Mouse (Mus musculus): ENCODE results near the gene Stx8. TPM values are rescaled to one million over a fixed set of nuclear protein-coding genes. Genes with fewer than 3 reads are reported as not detected.

Gene Stx8
- polyA plus RNA-seq, 1 experiment = 8.7 TPM

- DNase-seq = no peak
- TF ChIP-seq CTCF (IDR thresholded peaks at IDR 0.05; ENCODE audit: insufficient read depth, low read length) (no peak), POLR2A (IDR thresholded peaks at IDR 0.05; ENCODE audit: borderline replicate concordance, extremely low read depth, low read depth, low read length) (no peak)
- 77% methylated on average over 10 of the region's 10 CpGs for WGBS
- Histone ChIP-seq H3K4me1 (ENCODE audit: control insufficient read depth, insufficient read depth, low read length) (peaks cover 9% of the 10 kb centered on the region), H3K4me3 (replicated peaks; ENCODE audit: extremely low read depth, low read depth, low read length) (no peak overlapping the region)
These were observed 236.6 kb downstream of the Stx8 start for GRCm38 (mm10) chr11:68202561-68202960.

- DNase-seq = no peak
- peaks cover 9% of the 10 kb centered on the region for H3K4me1 ChIP-seq (ENCODE audit: control insufficient read depth, insufficient read depth, low read length)
- 83% methylated on average over 10 of the region's 10 CpGs for WGBS
- H3K4me3 ChIP-seq (replicated peaks; ENCODE audit: extremely low read depth, low read depth, low read length) = no peak overlapping the region
- TF ChIP-seq CTCF (IDR thresholded peaks at IDR 0.05; ENCODE audit: insufficient read depth, low read length) (no peak), POLR2A (IDR thresholded peaks at IDR 0.05; ENCODE audit: borderline replicate concordance, extremely low read depth, low read depth, low read length) (no peak)
These were observed 237.8 kb downstream of the Stx8 start for GRCm38 (mm10) chr11:68203658-68204315.

DNA sequence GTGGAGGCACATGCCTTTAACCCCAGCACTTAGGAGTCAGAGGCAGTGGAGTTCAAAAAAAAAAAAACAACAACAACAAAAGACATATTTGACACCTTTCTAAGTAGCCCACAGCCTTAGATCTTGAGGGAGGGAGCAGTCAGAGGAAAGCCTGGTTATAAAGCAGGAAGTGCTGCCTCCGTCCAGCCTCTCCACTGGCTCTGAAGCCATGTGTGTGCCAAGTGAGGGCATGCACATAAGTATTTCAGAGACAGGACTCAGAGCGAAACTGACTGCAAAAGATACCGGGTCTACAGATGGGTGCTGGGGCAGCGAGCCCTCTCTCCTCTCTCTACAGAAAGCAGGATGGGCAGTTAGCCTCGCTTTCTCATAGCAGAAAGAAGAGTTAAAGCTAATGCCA is 238.4 kb downstream of the Stx8 start:
- TF ChIP-seq CTCF (IDR thresholded peaks at IDR 0.05; ENCODE audit: insufficient read depth, low read length) = no peak
- no peak for TF ChIP-seq POLR2A (IDR thresholded peaks at IDR 0.05; ENCODE audit: borderline replicate concordance, extremely low read depth, low read depth, low read length)
- Histone ChIP-seq H3K4me1 (ENCODE audit: control insufficient read depth, insufficient read depth, low read length) (peaks cover 9% of the 10 kb centered on the region), H3K4me3 (replicated peaks; ENCODE audit: extremely low read depth, low read depth, low read length) (no peak overlapping the region)
- no peak for DNase-seq
- WGBS = 67% methylated on average over 5 of the region's 5 CpGs

DNA sequence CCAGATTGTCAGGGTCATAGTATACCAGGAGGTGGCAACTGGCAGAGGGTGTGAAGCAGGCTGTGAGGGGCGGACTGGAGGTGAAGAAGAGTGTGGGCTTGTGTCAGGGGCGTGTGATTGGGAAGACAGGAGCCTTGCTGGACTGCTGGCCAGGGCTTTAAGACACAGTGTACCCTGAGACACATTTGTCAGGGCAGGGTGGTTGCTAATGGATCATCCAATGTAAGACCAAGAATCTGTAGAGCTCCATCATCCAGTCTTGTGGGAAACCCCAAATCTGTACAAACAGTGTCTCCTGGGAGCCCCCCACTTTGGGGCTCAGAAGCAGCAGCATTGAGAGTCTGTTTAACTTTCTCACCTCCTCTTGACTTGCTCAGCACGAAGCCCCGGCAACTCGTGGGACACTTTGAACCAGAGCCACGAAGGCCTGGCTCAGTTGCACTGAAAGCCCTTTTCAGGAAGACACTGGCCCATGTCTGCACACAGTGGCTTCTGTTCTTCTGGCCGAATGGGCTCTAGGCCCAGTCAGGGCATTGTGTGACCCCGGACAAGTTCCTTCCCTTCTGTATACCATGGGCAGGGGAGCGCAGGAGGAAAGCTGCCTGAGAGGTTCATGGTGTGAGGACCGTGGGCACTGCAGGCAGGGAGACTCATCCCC is 239.7 kb downstream of the Stx8 start:
- H3K4me1 ChIP-seq (ENCODE audit: control insufficient read depth, insufficient read depth, low read length) = peaks cover 2% of the 10 kb centered on the region; the same call in 1 of the 2 replicates
- no peak for DNase-seq
- no peak for TF ChIP-seq CTCF (IDR thresholded peaks at IDR 0.05; ENCODE audit: insufficient read depth, low read length)
- TF ChIP-seq POLR2A (IDR thresholded peaks at IDR 0.05; ENCODE audit: borderline replicate concordance, extremely low read depth, low read depth, low read length) = no peak
- no peak overlapping the region for H3K4me3 ChIP-seq (replicated peaks; ENCODE audit: extremely low read depth, low read depth, low read length)
- 62% methylated on average over 10 of the region's 10 CpGs for WGBS

GRCm38 (mm10) chr11:68208023-68208422 is 242.0 kb downstream of the Stx8 start:
- TF ChIP-seq CTCF (IDR thresholded peaks at IDR 0.05; ENCODE audit: insufficient read depth, low read length) = no peak
- TF ChIP-seq POLR2A (IDR thresholded peaks at IDR 0.05; ENCODE audit: borderline replicate concordance, extremely low read depth, low read depth, low read length) = no peak
- Histone ChIP-seq H3K4me1 (ENCODE audit: control insufficient read depth, insufficient read depth, low read length) (peaks cover 5% of the 10 kb centered on the region), H3K4me3 (replicated peaks; ENCODE audit: extremely low read depth, low read depth, low read length) (no peak overlapping the region)
- 66% methylated on average over 2 of the region's 2 CpGs for WGBS
- no peak for DNase-seq

DNA sequence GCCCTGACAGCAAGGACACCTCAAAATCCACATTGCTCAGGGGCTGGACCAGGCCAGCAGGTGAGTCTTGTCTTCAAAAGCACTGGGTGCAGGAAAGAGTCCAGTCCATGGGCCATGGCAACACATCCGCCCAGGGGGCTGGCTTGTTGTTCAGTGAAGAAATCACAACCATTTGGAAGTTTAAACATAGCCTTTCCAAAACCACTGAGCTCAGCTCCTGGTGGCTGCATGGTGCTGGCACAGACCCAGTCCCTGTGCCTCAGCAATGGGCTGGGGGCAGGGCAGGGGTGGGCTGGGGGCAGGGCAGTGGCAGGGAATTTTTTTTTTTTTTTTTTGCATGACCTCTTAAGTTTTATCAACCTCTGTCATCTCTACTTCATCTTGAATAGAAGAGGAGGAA is 242.6 kb downstream of the Stx8 start:
- Histone ChIP-seq H3K4me3 (replicated peaks; ENCODE audit: extremely low read depth, low read depth, low read length) (no peak overlapping the region), H3K4me1 (ENCODE audit: control insufficient read depth, insufficient read depth, low read length) (peaks cover 5% of the 10 kb centered on the region)
- no peak for DNase-seq
- 71% methylated on average over 1 of the region's 1 CpGs for WGBS
- TF ChIP-seq CTCF (IDR thresholded peaks at IDR 0.05; ENCODE audit: insufficient read depth, low read length) (no peak), POLR2A (IDR thresholded peaks at IDR 0.05; ENCODE audit: borderline replicate concordance, extremely low read depth, low read depth, low read length) (no peak)

DNA sequence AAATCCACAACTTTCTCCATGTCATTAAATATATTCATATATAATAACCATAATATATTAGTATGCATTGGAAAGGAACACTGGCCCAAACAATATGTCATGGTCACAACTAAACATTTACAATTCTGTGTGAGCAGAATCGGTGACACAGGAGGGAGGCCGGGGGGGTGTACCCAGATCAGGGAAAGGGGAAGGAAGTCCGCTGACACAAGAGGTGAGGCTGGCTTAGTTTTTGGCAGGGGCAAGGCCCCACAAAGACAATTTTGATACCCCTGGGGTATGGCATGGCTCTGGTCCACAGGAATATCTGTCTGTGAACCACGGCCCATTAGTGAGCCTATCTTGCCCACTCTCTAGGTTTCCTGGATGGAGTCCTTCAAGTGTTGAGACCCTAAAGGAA is 243.5 kb downstream of the Stx8 start:
- no peak for DNase-seq
- TF ChIP-seq CTCF (IDR thresholded peaks at IDR 0.05; ENCODE audit: insufficient read depth, low read length) (no peak), POLR2A (IDR thresholded peaks at IDR 0.05; ENCODE audit: borderline replicate concordance, extremely low read depth, low read depth, low read length) (no peak)
- Histone ChIP-seq H3K4me3 (replicated peaks; ENCODE audit: extremely low read depth, low read depth, low read length) (no peak overlapping the region), H3K4me1 (ENCODE audit: control insufficient read depth, insufficient read depth, low read length) (peaks cover 5% of the 10 kb centered on the region)
- 65% methylated on average over 4 of the region's 4 CpGs for WGBS

GRCm38 (mm10) chr11:68210714-68211113 is 244.7 kb downstream of the Stx8 start:
- TF ChIP-seq CTCF (IDR thresholded peaks at IDR 0.05; ENCODE audit: insufficient read depth, low read length) = no peak
- no peak for TF ChIP-seq POLR2A (IDR thresholded peaks at IDR 0.05; ENCODE audit: borderline replicate concordance, extremely low read depth, low read depth, low read length)
- Histone ChIP-seq H3K4me3 (replicated peaks; ENCODE audit: extremely low read depth, low read depth, low read length) (no peak overlapping the region), H3K4me1 (ENCODE audit: control insufficient read depth, insufficient read depth, low read length) (peaks cover 7% of the 10 kb centered on the region)
- 97% methylated on average over 5 of the region's 5 CpGs for WGBS
- DNase-seq = no peak

DNA sequence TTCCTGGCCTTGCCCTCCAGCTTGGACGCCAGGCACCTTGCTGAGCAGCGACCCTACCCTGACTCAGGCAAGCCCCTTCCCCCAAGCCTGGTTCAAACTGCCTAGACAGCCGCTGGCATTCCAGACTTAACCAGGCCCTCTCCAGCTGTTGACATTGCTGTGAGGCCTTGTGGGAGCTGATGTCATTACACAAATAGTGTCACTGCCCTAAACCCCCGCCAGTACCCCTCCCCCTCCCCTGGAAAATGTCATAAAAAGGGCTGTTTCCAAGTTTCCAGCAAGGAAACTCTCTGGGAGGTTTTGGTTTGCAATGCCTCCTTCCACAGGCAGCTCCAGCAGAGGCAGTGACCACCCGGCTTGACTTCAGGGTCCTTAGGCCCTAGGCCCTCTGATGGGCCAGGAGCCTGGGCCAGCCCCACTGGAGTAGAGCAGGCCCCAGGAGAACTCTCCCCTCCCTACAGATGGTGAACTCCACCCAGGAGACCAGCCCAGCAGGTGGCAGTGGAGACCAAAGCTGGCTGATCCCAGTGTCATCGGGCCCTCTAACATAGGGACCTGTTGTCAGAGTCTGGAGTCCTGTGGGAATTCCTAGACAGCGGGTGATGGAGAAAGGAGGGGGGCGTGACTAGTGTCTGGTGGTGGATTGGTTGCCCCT is 246.1 kb downstream of the Stx8 start:
- 41% methylated on average over 8 of the region's 8 CpGs for WGBS
- Histone ChIP-seq H3K4me1 (ENCODE audit: control insufficient read depth, insufficient read depth, low read length) (peaks cover 5% of the 10 kb centered on the region), H3K4me3 (replicated peaks; ENCODE audit: extremely low read depth, low read depth, low read length) (no peak overlapping the region)
- TF ChIP-seq CTCF (IDR thresholded peaks at IDR 0.05; ENCODE audit: insufficient read depth, low read length) (peak; percentile 59), POLR2A (IDR thresholded peaks at IDR 0.05; ENCODE audit: borderline replicate concordance, extremely low read depth, low read depth, low read length) (no peak)
- no peak for DNase-seq
